Mouse (Mus musculus): ENCODE results near the gene Slc10a7.

DNA sequence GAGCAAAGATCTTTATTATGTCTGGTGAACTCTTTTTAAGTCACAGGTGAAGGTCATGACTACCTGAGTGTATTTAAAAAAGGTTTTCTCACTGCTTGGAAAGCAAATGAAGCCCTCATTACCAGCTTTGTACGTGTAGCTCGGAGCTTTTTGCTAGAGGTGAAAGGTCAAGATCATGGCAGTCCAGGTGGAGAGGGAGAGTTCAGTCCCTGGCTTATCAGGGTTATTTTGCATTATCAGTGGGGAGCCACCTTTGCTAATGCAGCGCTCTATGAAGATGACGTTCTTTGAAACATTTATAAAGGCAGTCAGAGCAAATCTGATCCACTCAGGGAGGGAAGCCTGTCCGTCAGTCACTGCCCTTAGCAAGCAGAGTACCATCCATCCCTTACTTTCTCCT, 27.6 kb downstream of the Slc10a7 start:
- TF ChIP-seq CTCF (IDR thresholded peaks at IDR 0.05; ENCODE audit: borderline replicate concordance, insufficient read depth, low read length) (no peak), POLR2A (IDR thresholded peaks at IDR 0.05; ENCODE audit: low read depth, low read length) (no peak)

All from embryonic fibroblast, embryonic 13.5 days (primary cell).